Mouse (Mus musculus): Measurements from ENCODE around the gene Gm44503.

Gene Gm44503

GRCm38 (mm10) chr9:72975242-72975641, 16.6 kb downstream of the Gm44503 start:
- DNase-seq = no peak

- DNase-seq = no peak
These were observed 24.4 kb downstream of the Gm44503 start for GRCm38 (mm10) chr9:72983066-72983465.

GRCm38 (mm10) chr9:72985250-72986220, 26.9 kb downstream of the Gm44503 start, which contains the start of the genes Ccpg1os and Ccpg1:
Gene Ccpg1os (minus strand): TSS chr9:72985382.
Gene Ccpg1 (plus strand): TSS chr9:72985429.
- peak; percentile 98 to 99 for DNase-seq

GRCm38 (mm10) chr9:72987703-72988102, 29.1 kb downstream of the Gm44503 start:
- DNase-seq = no peak

- DNase-seq = no peak
These were observed 30.1 kb downstream of the Gm44503 start for GRCm38 (mm10) chr9:72988706-72989105.

GRCm38 (mm10) chr9:72991420-72991819, 32.8 kb downstream of the Gm44503 start:
- no peak for DNase-seq

- no peak for DNase-seq
These were observed 33.9 kb downstream of the Gm44503 start for GRCm38 (mm10) chr9:72992576-72992975.

- no peak for DNase-seq
These were observed 37.5 kb downstream of the Gm44503 start for GRCm38 (mm10) chr9:72996167-72996566.

- no peak for DNase-seq
These were observed 38.2 kb downstream of the Gm44503 start for GRCm38 (mm10) chr9:72996806-72997205.

- DNase-seq = no peak
These were observed 41.8 kb downstream of the Gm44503 start for GRCm38 (mm10) chr9:73000487-73000886.

GRCm38 (mm10) chr9:73001314-73002011, 42.8 kb downstream of the Gm44503 start:
- no peak for DNase-seq

- DNase-seq = no peak
These were observed 43.5 kb downstream of the Gm44503 start for GRCm38 (mm10) chr9:73002177-73002576.

GRCm38 (mm10) chr9:73004076-73004475, 45.4 kb downstream of the Gm44503 start:
- DNase-seq = no peak

GRCm38 (mm10) chr9:73005106-73005505, 46.5 kb downstream of the Gm44503 start:
- no peak for DNase-seq

- DNase-seq = no peak
These were observed 47.5 kb downstream of the Gm44503 start for GRCm38 (mm10) chr9:73006175-73006574.

- DNase-seq = no peak
These were observed 49.7 kb downstream of the Gm44503 start for GRCm38 (mm10) chr9:73008384-73008783.

- no peak for DNase-seq
These were observed 54.0 kb downstream of the Gm44503 start for GRCm38 (mm10) chr9:73012629-73013028.

GRCm38 (mm10) chr9:73014724-73015123, 56.1 kb downstream of the Gm44503 start:
- DNase-seq = no peak

- no peak for DNase-seq
These were observed 61.2 kb downstream of the Gm44503 start for GRCm38 (mm10) chr9:73019841-73020240.

- no peak for DNase-seq
These were observed 62.0 kb downstream of the Gm44503 start for GRCm38 (mm10) chr9:73020566-73021097.

- no peak for DNase-seq
These were observed 67.4 kb downstream of the Gm44503 start for GRCm38 (mm10) chr9:73025818-73026636.

GRCm38 (mm10) chr9:73030443-73030842, 71.8 kb downstream of the Gm44503 start:
- no peak for DNase-seq
